ENCODE assay signal across 12 mouse cellular contexts in the genomic region with DNA sequence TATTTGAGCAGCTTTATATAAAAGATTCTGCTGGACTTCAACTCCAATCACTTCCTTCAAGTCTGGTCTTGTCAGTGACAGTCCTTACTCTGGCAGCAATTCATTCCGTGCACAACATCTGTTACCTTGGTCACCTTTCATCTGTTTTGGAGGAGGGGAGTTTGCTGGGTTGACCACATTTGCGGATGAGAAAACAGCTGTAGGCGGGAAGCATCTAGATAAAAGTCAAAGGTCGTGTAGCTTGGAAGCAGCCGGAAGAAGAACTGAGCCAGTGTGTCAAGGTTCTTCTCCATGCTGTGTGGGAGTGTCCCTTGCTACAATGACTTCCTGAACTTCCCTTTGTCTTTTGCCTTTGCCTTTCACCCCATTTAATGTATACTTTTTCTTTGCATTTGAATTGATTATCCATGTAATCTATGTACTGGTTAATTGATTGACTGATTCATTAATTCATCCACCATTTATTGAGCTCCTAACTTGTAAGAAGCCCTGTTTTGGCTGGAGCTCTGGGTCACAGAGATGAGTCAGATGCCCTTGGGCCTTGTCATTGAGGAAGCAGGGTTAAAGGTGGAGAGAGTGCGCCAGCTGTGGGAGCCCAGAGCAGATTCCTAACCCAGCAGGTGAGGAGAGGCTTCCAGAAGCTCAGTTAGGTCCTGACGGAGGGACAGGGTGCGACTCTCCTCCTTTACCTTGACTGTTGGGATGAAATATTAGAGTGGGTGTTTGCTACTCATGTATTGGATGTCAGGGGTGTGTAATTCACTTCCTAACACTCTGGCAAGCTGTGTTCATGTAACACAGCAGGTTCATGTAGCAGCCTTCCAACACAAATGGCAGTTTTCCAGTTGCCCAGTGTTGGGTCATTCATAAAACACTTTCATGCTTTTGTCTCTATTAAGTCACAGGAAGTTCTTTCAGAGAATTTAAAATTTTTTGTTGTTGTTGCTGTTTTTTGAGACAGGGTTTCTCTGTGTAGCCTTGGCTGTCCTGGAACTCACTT. TPM values are rescaled to one million over a fixed set of nuclear protein-coding genes. Genes with fewer than 3 reads are reported as not detected.
DNase-seq lines count a peak whose midpoint lies in the region; ATAC-seq and TF ChIP-seq lines count a peak whose summit lies in the region.
"Had no signal": no experiment of that assay in that cellular context is flagged by ENCODE, and none has a peak within 500 bp of the region (broad histone marks: within the 10 kb centered on the region; RNA-seq: fewer than 3 reads in every experiment).

No protein-coding gene starts in this region.

- no peaks in the 10 kb centered on the region for H3K9me3 ChIP-seq in lung, postnatal 0 days (ENCODE audit: low read length)
- H3K9me3 ChIP-seq in midbrain, embryonic 10.5 days (replicated peaks) = no peaks in the 10 kb centered on the region
- H3K9me3 ChIP-seq: heart, embryonic 15.5 days; neural tube, embryonic 13.5 days had no signal

- H3K36me3 ChIP-seq in lung, postnatal 0 days (ENCODE audit: insufficient read depth, low read length) = no peaks in the 10 kb centered on the region
- no peaks in the 10 kb centered on the region for H3K36me3 ChIP-seq in midbrain, embryonic 10.5 days
- H3K36me3 ChIP-seq: heart, embryonic 15.5 days; neural tube, embryonic 13.5 days had no signal

- no peak overlapping the region for H3K4me2 ChIP-seq in lung, postnatal 0 days (replicated peaks; ENCODE audit: low read depth, low read length)
- H3K4me2 ChIP-seq: heart, embryonic 15.5 days; neural tube, embryonic 13.5 days had no signal

- no peak for TF ChIP-seq EP300 in lung, postnatal 0 days (IDR thresholded peaks at IDR 0.05)

- no peak overlapping the region for H3K27ac ChIP-seq in lung, postnatal 0 days (ENCODE audit: low read length)
- no peak overlapping the region for H3K27ac ChIP-seq in midbrain, embryonic 10.5 days (replicated peaks)
- H3K27ac ChIP-seq: heart, embryonic 15.5 days; hindbrain, postnatal 0 days; neural tube, embryonic 13.5 days had no signal

- WGBS in lung, postnatal 0 days = 52% methylated on average over 8 of the region's 8 CpGs
- WGBS in midbrain, embryonic 10.5 days = 59% methylated on average over 8 of the region's 8 CpGs

- no peak overlapping the region for H3K4me3 ChIP-seq in lung, postnatal 0 days (ENCODE audit: low read depth, low read length)
- no peak overlapping the region for H3K4me3 ChIP-seq in midbrain, embryonic 10.5 days
- H3K4me3 ChIP-seq: heart, embryonic 15.5 days; neural tube, embryonic 13.5 days had no signal

- peak; percentile 28 for DNase-seq in lung, postnatal 25 days (ENCODE audit: low spot score)
- DNase-seq in lung, postnatal 0 days (ENCODE audit: low spot score) = no peak
- DNase-seq in T-cell, adult 2 months (ENCODE audit: low spot score) = peak; percentile 65
- peak; percentile 86 for DNase-seq in gonadal fat pad, adult 2 months (ENCODE audit: low read depth)
- DNase-seq in yolk sac, embryonic 10.5 days (ENCODE audit: low spot score) = peak; percentile 58
- DNase-seq in midbrain, embryonic 10.5 days (ENCODE audit: low spot score) = no peak
- DNase-seq: cerebellum, adult 11 months; right cerebral cortex, postnatal 14 days had no signal

- TF ChIP-seq CTCF in lung, postnatal 0 days (IDR thresholded peaks at IDR 0.05) = no peak

- no peaks in the 10 kb centered on the region for H3K4me1 ChIP-seq in lung, postnatal 0 days (ENCODE audit: insufficient read depth, low read depth, low read length)
- peaks cover 14% of the 10 kb centered on the region; the same call in 1 of the 2 replicates for H3K4me1 ChIP-seq in midbrain, embryonic 10.5 days
- H3K4me1 ChIP-seq: heart, embryonic 15.5 days; neural tube, embryonic 13.5 days had no signal

- no peak for ATAC-seq in lung, postnatal 0 days
- no peak for ATAC-seq in megakaryocyte progenitor cell, adult 5-6 weeks (replicated peaks; ENCODE audit: poor library complexity)
- ATAC-seq: hindbrain, postnatal 0 days had no signal

- H3K9ac ChIP-seq in lung, postnatal 0 days (replicated peaks; ENCODE audit: low read depth) = no peak overlapping the region
- H3K9ac ChIP-seq: heart, embryonic 15.5 days; neural tube, embryonic 13.5 days had no signal

- H3K27me3 ChIP-seq in lung, postnatal 0 days (replicated peaks; ENCODE audit: insufficient read depth, low read length) = no peaks in the 10 kb centered on the region
- H3K27me3 ChIP-seq in midbrain, embryonic 10.5 days (ENCODE audit: low read depth, poor library complexity, severe bottlenecking) = no peaks in the 10 kb centered on the region
- H3K27me3 ChIP-seq: heart, embryonic 15.5 days; neural tube, embryonic 13.5 days had no signal

RNA-seq across cellular contexts. Expression of gene Fam168a, which starts 6.4 kb away (rescaled TPM):
- polyA plus RNA-seq in lung, postnatal 0 days (2015; fragmentation: Nextera tagmentation; extraction: Ambion mirVana) = 28.2 and 35.8 TPM in 2 replicates
- polyA plus RNA-seq in gonadal fat pad, adult 2 months (2012; rRNA removed) = 58.8 and 64.3 TPM in 2 replicates
- 18.9 and 24.2 TPM in 2 replicates for total RNA-seq in megakaryocyte progenitor cell, adult 5-6 weeks (2015)
- total RNA-seq in megakaryocyte progenitor cell, adult 5-6 weeks (2017) = 6.3 and 7.9 TPM in 2 replicates
- 29.3 and 37.3 TPM in 2 replicates for polyA plus RNA-seq in midbrain, embryonic 10.5 days (2016; fragmentation: Nextera tagmentation; extraction: Ambion mirVana)

RNA-seq across cellular contexts. Expression of gene Plekhb1, which starts 37.9 kb away (rescaled TPM):
- polyA plus RNA-seq in lung, postnatal 0 days (2015; fragmentation: Nextera tagmentation; extraction: Ambion mirVana) = 44.4 and 46.0 TPM in 2 replicates
- polyA plus RNA-seq in gonadal fat pad, adult 2 months (2012; rRNA removed) = 27.1 and 35.8 TPM in 2 replicates
- total RNA-seq in megakaryocyte progenitor cell, adult 5-6 weeks (2015) = not detected in 2 replicates
- total RNA-seq in megakaryocyte progenitor cell, adult 5-6 weeks (2017) = not detected in 2 replicates
- 4.2 and 4.4 TPM in 2 replicates for polyA plus RNA-seq in midbrain, embryonic 10.5 days (2016; fragmentation: Nextera tagmentation; extraction: Ambion mirVana)

Comparison
In these comparisons a context has a peak if more than half of its experiments do, and no peak if none do; other contexts are left out.
1. DNase-seq: peak in lung, postnatal 25 days (single experiment), T-cell, adult 2 months (single experiment), gonadal fat pad, adult 2 months (single experiment) and yolk sac, embryonic 10.5 days (single experiment); none in lung, postnatal 0 days (single experiment) and midbrain, embryonic 10.5 days (single experiment).